ENCODE assay signal across 15 mouse cellular contexts in the genomic region with DNA sequence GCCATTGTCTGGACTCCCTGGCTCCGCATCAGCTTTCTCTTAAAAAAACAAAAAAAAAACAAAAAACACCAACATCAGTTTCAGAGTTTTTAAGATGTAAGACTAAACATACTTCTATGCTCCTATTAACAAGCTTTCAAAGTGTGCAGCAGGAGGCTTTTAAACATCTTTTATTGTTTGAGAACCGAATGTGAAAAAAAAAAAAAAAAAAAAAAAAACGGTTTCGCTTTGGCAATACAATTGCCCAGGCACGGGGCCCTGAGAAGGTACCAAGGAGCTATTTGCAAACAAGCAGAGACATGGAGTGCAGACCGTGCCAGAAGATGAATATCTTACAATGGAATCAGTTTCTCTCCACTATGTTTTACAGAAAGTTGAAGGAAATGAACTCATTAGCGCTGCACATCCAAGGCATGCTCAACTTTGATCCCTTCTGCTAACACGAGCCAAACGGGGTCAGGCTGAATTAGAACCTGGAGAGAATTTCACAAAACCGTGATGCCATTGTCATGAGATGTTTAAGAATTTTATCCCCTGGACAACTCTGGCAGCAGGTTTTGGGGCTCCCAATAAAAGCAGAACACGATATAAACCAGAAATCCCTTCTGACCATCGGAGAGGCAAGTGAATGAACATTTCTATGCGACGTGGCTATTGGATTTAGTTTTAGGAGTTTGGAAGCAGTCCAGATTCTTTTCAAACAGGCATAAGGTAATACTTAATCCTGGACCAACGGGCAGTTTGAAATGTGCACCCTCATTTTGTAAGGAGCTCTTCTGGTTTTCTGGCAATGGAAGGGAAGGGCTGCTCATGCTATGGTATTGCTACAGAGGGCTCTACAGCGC.
DNase-seq lines count a peak whose midpoint lies in the region; ATAC-seq and TF ChIP-seq lines count a peak whose summit lies in the region.
"Had no signal": no experiment of that assay in that cellular context is flagged by ENCODE, and none has a peak within 500 bp of the region (broad histone marks: within the 10 kb centered on the region; RNA-seq: fewer than 3 reads in every experiment).

No protein-coding gene starts in this region.

- no peak for DNase-seq in left cerebral cortex, adult 2 months (ENCODE audit: extremely low spot score in 1 of 2, low spot score in 2 of 2)
- no peak for DNase-seq in left cerebral cortex, adult 9 months (ENCODE audit: low spot score in 2 of 2)
- no peak for DNase-seq in MEL (ENCODE audit: low read depth, low spot score)
- DNase-seq in brain, embryonic 14.5 days (ENCODE audit: low read depth), result peak; percentile 43
- DNase-seq in midbrain, embryonic 14.5 days, result no peak
- no peak for DNase-seq in kidney, adult 8-10 months
- DNase-seq in thymus, postnatal 36 days, result no peak
- DNase-seq: adrenal gland, postnatal 25 days; cerebellum, postnatal 36 days; kidney, postnatal 14 days; liver, embryonic 13.5 days; lung, postnatal 10 days; thymus, postnatal 25 days had no signal

- no peaks in the 10 kb centered on the region for H3K79me2 ChIP-seq in MEL (ENCODE audit: control insufficient read depth, insufficient read depth, low read length, poor library complexity)

- H3K9me3 ChIP-seq in MEL (replicated peaks; ENCODE audit: insufficient read depth, low read length), result no peaks in the 10 kb centered on the region
- H3K9me3 ChIP-seq in midbrain, embryonic 14.5 days (ENCODE audit: control insufficient read depth, low read length), result no peaks in the 10 kb centered on the region
- H3K9me3 ChIP-seq: heart, embryonic 12.5 days; liver, embryonic 13.5 days; neural tube, embryonic 15.5 days had no signal

- TF ChIP-seq POLR2A in MEL (IDR thresholded peaks at IDR 0.05; ENCODE audit: control insufficient read depth in 1 of 2, insufficient read depth in 1 of 2, low read depth in 1 of 2, low read length in 2 of 2, poor library complexity in 1 of 2), result no peak
- no peak for TF ChIP-seq POLR2A in brain, embryonic 14.5 days (IDR thresholded peaks at IDR 0.05; ENCODE audit: borderline replicate concordance, extremely low read depth, insufficient read depth, insufficient read length, poor library complexity, severe bottlenecking)

- 51% methylated on average over 16 of the region's 16 CpGs for WGBS in midbrain, embryonic 14.5 days

- H3K4me1 ChIP-seq in MEL (ENCODE audit: control insufficient read depth in 1 of 2, insufficient read depth in 2 of 2, low read length in 2 of 2), result peaks cover 0 to 13% of the 10 kb centered on the region in 2 experiments; a peak in 3 of 4 replicates
- H3K4me1 ChIP-seq in midbrain, embryonic 14.5 days (ENCODE audit: control insufficient read depth, insufficient read depth, low read length), result no peaks in the 10 kb centered on the region
- H3K4me1 ChIP-seq: liver, embryonic 13.5 days; neural tube, embryonic 15.5 days had no signal

- intact Hi-C loops in left cerebral cortex, adult 2 months (cut with DNase I), result no loop called here

- no peak for TF ChIP-seq EP300 in MEL (IDR thresholded peaks at IDR 0.05; ENCODE audit: low read depth in 1 of 2, low read length in 2 of 2)

- H3K9ac ChIP-seq in MEL (ENCODE audit: control insufficient read depth, low read depth, low read length, poor library complexity, severe bottlenecking), result no peak overlapping the region
- H3K9ac ChIP-seq in midbrain, embryonic 14.5 days (replicated peaks; ENCODE audit: low read length), result no peak overlapping the region
- H3K9ac ChIP-seq: heart, embryonic 12.5 days; liver, embryonic 13.5 days; neural tube, embryonic 15.5 days had no signal

- no peak for ATAC-seq in midbrain, embryonic 14.5 days (ENCODE audit: low FRiP score, low TSS enrichment)

- peak overlapping the region; percentile 15 for H3K4me3 ChIP-seq in left cerebral cortex, adult 2 months
- H3K4me3 ChIP-seq in MEL (ENCODE audit: control insufficient read depth in 1 of 2, insufficient read depth in 1 of 2, low read depth in 2 of 2, low read length in 2 of 2), result no peak overlapping the region
- H3K4me3 ChIP-seq in midbrain, embryonic 14.5 days (replicated peaks; ENCODE audit: low read depth, low read length), result no peak overlapping the region
- H3K4me3 ChIP-seq: heart, embryonic 12.5 days; liver, embryonic 13.5 days; neural tube, embryonic 15.5 days had no signal

- H3K36me3 ChIP-seq in MEL (ENCODE audit: control insufficient read depth in 1 of 2, insufficient read depth in 2 of 2, low read length in 2 of 2), result peaks cover 0 to 12% of the 10 kb centered on the region in 2 experiments; a peak in 3 of 4 replicates
- H3K36me3 ChIP-seq in midbrain, embryonic 14.5 days (ENCODE audit: control insufficient read depth, insufficient read depth, low read length), result no peaks in the 10 kb centered on the region
- H3K36me3 ChIP-seq: heart, embryonic 12.5 days; liver, embryonic 13.5 days; neural tube, embryonic 15.5 days had no signal

- TF ChIP-seq RAD21 in MEL (IDR thresholded peaks at IDR 0.05; ENCODE audit: low read depth, low read length), result no peak

- H3K27me3 ChIP-seq in MEL (ENCODE audit: control insufficient read depth in 1 of 2, insufficient read depth in 2 of 2, low read length in 2 of 2), result no peaks in the 10 kb centered on the region
- H3K27me3 ChIP-seq in midbrain, embryonic 14.5 days (ENCODE audit: control insufficient read depth, insufficient read depth, low read length), result no peaks in the 10 kb centered on the region
- H3K27me3 ChIP-seq: heart, embryonic 12.5 days; liver, embryonic 13.5 days; neural tube, embryonic 15.5 days had no signal

- no peak for TF ChIP-seq CTCF in left cerebral cortex, adult 2 months (IDR thresholded peaks at IDR 0.05)
- TF ChIP-seq CTCF in MEL (IDR thresholded peaks at IDR 0.05 in 2 of 3, conservative IDR thresholded peaks at IDR 0.05 in 1 of 3; ENCODE audit: control insufficient read depth in 1 of 3, insufficient read depth in 1 of 3, low read depth in 2 of 3, low read length in 3 of 3, poor library complexity in 1 of 3, severe bottlenecking in 1 of 3), result peak in 2 of 3 experiments; percentile 14 to 22; a peak in 1 of 6 replicates
- TF ChIP-seq CTCF in brain, embryonic 14.5 days (IDR thresholded peaks at IDR 0.05; ENCODE audit: borderline replicate concordance, extremely low read depth, insufficient read depth, insufficient read length), result no peak

- peak overlapping the region; percentile 18; the same call in 1 of the 2 replicates for H3K4me2 ChIP-seq in midbrain, embryonic 14.5 days (ENCODE audit: low read length)
- H3K4me2 ChIP-seq: heart, embryonic 12.5 days; liver, embryonic 13.5 days; neural tube, embryonic 15.5 days had no signal

- no peak overlapping the region for H3K27ac ChIP-seq in left cerebral cortex, adult 2 months
- H3K27ac ChIP-seq in MEL (ENCODE audit: control insufficient read depth, low read depth, low read length), result 0 out of 2 replicates have a peak overlapping the region, but pooled peaks have one; percentile 24
- H3K27ac ChIP-seq in midbrain, embryonic 14.5 days (replicated peaks; ENCODE audit: low read depth, low read length), result no peak overlapping the region
- H3K27ac ChIP-seq: liver, embryonic 13.5 days; neural tube, embryonic 15.5 days had no signal

TF ChIP-seq in MEL, 35 proteins besides CTCF, POLR2A, EP300 and RAD21:
- no peak for TF ChIP-seq GATA1 (IDR thresholded peaks at IDR 0.05; ENCODE audit: low read depth, low read length)
- no peak for TF ChIP-seq MYC (IDR thresholded peaks at IDR 0.05; ENCODE audit: low read depth, low read length)
- TF ChIP-seq SMC3 (IDR thresholded peaks at IDR 0.05; ENCODE audit: low read depth, low read length), result no peak
- no peak for TF ChIP-seq ETS1 (IDR thresholded peaks at IDR 0.05; ENCODE audit: low read depth, low read length)
- no peak for TF ChIP-seq UBTF (IDR thresholded peaks at IDR 0.05; ENCODE audit: borderline replicate concordance, insufficient read depth, low read depth, low read length)
- no peak for TF ChIP-seq MAFK (IDR thresholded peaks at IDR 0.05; ENCODE audit: borderline replicate concordance, low read depth, low read length)
- TF ChIP-seq GABPA (IDR thresholded peaks at IDR 0.05; ENCODE audit: low read depth, low read length), result no peak
- TF ChIP-seq KAT2A (conservative IDR thresholded peaks at IDR 0.05; ENCODE audit: low read depth, low read length), result no peak
- no peak for TF ChIP-seq USF1 (IDR thresholded peaks at IDR 0.05; ENCODE audit: low read depth, low read length)
- no peak for TF ChIP-seq MXI1 (IDR thresholded peaks at IDR 0.05; ENCODE audit: low read depth, low read length)
- no peak for TF ChIP-seq NELFE (IDR thresholded peaks at IDR 0.05; ENCODE audit: low read depth, low read length)
- TF ChIP-seq CHD1 (IDR thresholded peaks at IDR 0.05; ENCODE audit: low read depth, low read length), result no peak
- TF ChIP-seq JUND (IDR thresholded peaks at IDR 0.05; ENCODE audit: low read depth, low read length), result no peak
- TF ChIP-seq BHLHE40 (IDR thresholded peaks at IDR 0.05; ENCODE audit: borderline replicate concordance, low read depth, low read length), result no peak
- no peak for TF ChIP-seq HCFC1 (IDR thresholded peaks at IDR 0.05; ENCODE audit: low read depth, low read length)
- TF ChIP-seq MAZ (IDR thresholded peaks at IDR 0.05; ENCODE audit: low read depth, low read length), result no peak

Comparison
In these comparisons a context has a peak if more than half of its experiments do, and no peak if none do; other contexts are left out.
1. CTCF ChIP-seq: peak in MEL (2 of 3); none in left cerebral cortex, adult 2 months (single experiment) and brain, embryonic 14.5 days (single experiment).